ENCODE assay signal across 19 mouse cellular contexts in the genomic region with DNA sequence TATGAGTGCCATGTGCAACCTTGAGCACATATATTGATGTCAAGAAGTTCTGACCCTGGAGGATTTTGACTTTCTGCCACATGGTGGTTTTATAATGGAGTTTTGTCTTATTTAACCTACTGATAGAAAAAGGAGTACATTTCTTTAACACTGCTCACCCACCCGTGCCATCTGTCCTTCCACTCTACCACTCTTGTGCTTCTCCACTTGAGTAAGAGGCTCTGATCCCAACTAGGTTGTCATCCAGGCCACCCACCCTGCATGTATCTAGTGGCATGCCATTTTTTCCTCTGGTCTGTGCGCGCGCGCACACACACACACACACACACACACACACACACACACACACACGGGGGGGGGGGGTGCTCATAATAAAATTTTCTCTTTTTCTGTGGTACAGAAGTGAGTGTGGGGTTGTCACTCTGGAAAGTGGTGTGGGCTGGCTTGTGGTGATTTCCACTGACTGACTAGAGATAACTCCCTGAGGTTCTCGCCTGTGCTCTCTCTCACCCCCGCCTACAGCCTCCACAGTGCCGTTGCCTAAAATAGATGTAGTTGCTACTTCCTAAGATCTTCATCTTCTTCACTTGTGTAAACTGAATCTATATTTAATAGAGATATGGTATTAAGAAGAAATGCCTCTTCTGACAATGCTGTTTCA. TPM values are rescaled to one million over a fixed set of nuclear protein-coding genes. Genes with fewer than 3 reads are reported as not detected.
"Had no signal": no experiment of that assay in that cellular context is flagged by ENCODE, and none has a peak within 500 bp of the region (broad histone marks: within the 10 kb centered on the region; RNA-seq: fewer than 3 reads in every experiment).

No protein-coding gene starts in this region.

- H3K36me3 ChIP-seq: limb, embryonic 15.5 days; liver, embryonic 12.5 days; midbrain, embryonic 12.5 days had no signal

- H3K4me3 ChIP-seq: layer of hippocampus, adult 2 months; left cerebral cortex, adult 2 months; limb, embryonic 15.5 days; liver, embryonic 12.5 days; midbrain, embryonic 12.5 days had no signal

- H3K4me2 ChIP-seq: limb, embryonic 15.5 days; liver, embryonic 12.5 days; lung, embryonic 14.5 days; midbrain, embryonic 12.5 days had no signal

- H3K9ac ChIP-seq: limb, embryonic 15.5 days; liver, embryonic 12.5 days; lung, embryonic 14.5 days; midbrain, embryonic 12.5 days had no signal

- DNase-seq: kidney, adult 9 months; kidney, postnatal 10 days; kidney, postnatal 4 days; lung, embryonic 14.5 days; lung, postnatal 10 days; thymus, adult 18-20 months; thymus, postnatal 14 days had no signal

- H3K4me1 ChIP-seq: limb, embryonic 15.5 days; liver, embryonic 12.5 days; midbrain, embryonic 12.5 days had no signal

- H3K9me3 ChIP-seq: limb, embryonic 15.5 days; liver, embryonic 12.5 days; midbrain, embryonic 12.5 days had no signal

- H3K27ac ChIP-seq: layer of hippocampus, adult 2 months; left cerebral cortex, adult 2 months; limb, embryonic 15.5 days; liver, embryonic 12.5 days; macrophage; midbrain, embryonic 12.5 days; stomach, postnatal 0 days had no signal

- H3K27me3 ChIP-seq: limb, embryonic 15.5 days; liver, embryonic 12.5 days; midbrain, embryonic 12.5 days had no signal

- ATAC-seq: intestine, embryonic 16.5 days; liver, embryonic 12.5 days; midbrain, embryonic 16.5 days had no signal

RNA-seq across cellular contexts. Expression of a gene that starts 26.7 kb away (rescaled TPM):
- total RNA-seq: layer of hippocampus, adult 2 months had no signal
- polyA plus RNA-seq: intestine, embryonic 16.5 days; limb, embryonic 11.5 days; liver, embryonic 12.5 days; liver, embryonic 16.5 days; macrophage; neural tube, embryonic 14.5 days; stomach, postnatal 0 days had no signal
